Mouse (Mus musculus) R1 (cell line): Measurements from ENCODE around the gene Serpine1.

Experiments
- DNase-seq: peaks from one replicate; pipeline ENCODE4 v3.0.0-alpha.2; 2018; ENCODE audit warnings: low read depth, low spot score

The Serpine1 gene

DNA sequence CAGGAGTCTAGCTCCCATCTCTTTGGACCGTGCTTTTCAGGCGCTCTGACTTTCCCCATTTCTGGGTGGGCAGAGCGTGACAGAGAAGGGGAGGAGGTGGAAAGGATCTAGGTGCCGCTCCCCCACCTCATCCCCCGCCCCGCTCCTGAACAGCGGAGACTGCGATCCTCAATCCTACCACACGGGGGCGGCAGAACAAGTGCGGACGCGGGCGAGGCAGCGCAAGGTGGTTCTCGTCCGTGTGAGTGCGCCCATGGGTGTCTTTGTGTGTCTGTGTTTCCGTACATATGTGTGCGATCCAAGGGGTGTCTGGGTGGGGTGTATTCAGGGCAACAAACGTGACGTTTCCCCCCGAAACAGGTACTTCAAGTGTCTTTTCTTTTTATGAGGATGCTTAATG is 46.9 kb downstream of the Serpine1 start:
- DNase-seq = peak; percentile 82

DNA sequence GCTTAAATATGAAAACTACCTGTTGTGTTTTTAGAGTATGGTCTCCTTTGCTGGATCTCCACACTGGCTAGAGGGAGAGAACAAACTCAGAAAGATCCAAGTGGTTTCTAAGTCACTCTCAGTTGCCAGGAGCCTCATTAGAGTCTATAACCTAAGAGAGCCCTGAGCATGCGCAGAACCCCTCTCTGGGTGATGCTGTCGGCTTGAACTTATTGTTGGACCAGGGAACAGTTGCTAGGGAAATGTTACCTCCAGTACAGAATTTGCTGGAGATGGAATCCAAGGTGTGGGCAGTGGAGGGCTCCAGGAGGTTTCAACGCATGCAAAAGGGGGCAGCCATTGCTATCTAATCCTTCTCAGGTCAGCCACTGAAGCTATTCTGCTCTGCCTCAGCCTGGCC is 47.8 kb downstream of the Serpine1 start:
- DNase-seq = peak; percentile 59

- DNase-seq = no peak
Measured at GRCm38 (mm10) chr5:137015913-137016312, 56.2 kb downstream of the Serpine1 start.

DNA sequence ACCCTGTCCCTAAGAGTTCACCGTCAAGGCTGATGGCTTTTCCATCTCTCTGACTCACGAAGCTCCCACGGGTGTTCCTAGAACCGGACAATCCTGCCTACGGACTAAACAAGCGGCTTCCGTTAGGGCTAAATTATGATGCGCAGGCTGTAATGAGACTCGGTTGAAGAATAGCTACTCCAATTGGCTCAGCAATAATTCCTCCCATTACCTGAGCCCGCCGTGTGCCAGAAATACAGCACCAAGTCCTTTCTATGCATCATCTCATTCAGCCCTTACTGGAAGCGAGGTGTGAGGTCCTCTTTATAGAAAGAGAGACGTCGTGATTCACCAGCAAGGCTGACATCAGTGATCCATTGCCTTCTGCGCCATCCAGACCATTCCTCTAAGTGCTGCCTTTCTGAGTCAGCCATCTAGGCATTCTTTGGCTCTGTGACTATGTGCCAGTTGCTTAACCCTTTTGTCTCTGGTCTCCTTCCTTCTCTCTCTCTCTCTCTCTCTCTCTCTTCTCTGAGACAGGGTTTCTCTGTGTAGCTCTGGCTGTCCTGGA is 59.6 kb downstream of the Serpine1 start:
- DNase-seq = no peak
